Mouse (Mus musculus) brain, embryonic 14.5 days (tissue): ENCODE results near the gene Psmc2.

Source experiments
- CTCF ChIP-seq: fragments of 200-500 bp; IDR thresholded peaks from 2 replicates; pipeline ENCODE4 v1.5.1; 2012; ENCODE audit warnings: inconsistent platforms, mild to moderate bottlenecking, moderate library complexity, borderline replicate concordance; ENCODE audit not compliant: insufficient read depth, insufficient read length; ENCODE audit errors: extremely low read depth
- POLR2A ChIP-seq: fragments of 200-500 bp; IDR thresholded peaks from 2 replicates; pipeline ENCODE4 v1.6.1; 2012; ENCODE audit warnings: mild to moderate bottlenecking, inconsistent platforms, borderline replicate concordance; ENCODE audit not compliant: poor library complexity, insufficient read depth, insufficient read length, severe bottlenecking; ENCODE audit errors: extremely low read depth

DNA sequence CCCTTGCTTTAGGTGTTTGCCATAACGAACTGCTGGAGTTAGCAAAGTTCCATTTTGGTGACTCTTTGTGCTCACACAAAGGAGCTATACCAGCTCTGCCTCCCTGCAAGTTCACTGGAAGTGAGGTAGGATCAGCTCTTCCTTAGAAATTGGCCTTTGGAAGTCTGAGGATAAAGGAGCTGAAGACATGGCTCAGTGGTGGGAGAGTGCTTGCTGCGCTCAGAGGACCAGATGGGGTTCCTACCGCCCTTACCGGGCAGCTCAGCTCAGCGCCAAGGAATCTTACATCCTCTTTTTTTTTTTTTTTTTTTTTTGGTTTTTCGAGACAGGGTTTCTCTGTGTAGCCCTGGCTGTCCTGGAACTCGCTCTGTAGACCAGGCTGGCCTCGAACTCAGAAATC lies 39.1 kb upstream of the Psmc2 start:
- no peak for TF ChIP-seq CTCF
- TF ChIP-seq POLR2A: no peak
